In the genomic region with DNA sequence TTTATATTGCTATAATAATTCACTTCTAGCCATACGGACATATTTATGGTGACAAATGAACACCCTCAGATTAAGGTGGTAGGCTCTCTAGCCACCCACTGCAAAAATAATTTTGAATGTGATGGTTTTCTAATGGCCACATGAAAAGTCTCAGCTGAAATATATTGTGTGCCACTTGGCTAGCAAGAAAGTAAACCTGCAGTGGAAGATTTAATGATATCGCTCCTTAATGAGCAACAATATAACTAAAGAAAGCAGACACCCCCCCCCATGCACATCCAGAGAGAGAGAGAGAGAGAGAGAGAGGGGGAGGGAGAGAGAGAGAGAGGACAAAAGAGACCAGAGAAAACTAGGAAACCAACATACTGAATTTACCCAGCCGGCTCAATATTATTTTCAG, we compare ENCODE assay signal across 20 mouse cellular contexts. TPM values are rescaled to one million over a fixed set of nuclear protein-coding genes. Genes with fewer than 3 reads are reported as not detected.
"Had no signal": no experiment of that assay in that cellular context is flagged by ENCODE, and none has a peak within 500 bp of the region (broad histone marks: within the 10 kb centered on the region; RNA-seq: fewer than 3 reads in every experiment).

No protein-coding gene starts in this region.

- H3K9ac ChIP-seq: limb, embryonic 15.5 days; liver, embryonic 12.5 days; lung, embryonic 14.5 days; midbrain, embryonic 12.5 days had no signal

- H3K4me2 ChIP-seq: limb, embryonic 15.5 days; liver, embryonic 12.5 days; lung, embryonic 14.5 days had no signal

- H3K36me3 ChIP-seq: limb, embryonic 15.5 days; liver, embryonic 12.5 days; midbrain, embryonic 12.5 days had no signal

- H3K27ac ChIP-seq: kidney, postnatal 0 days; limb, embryonic 15.5 days; liver, embryonic 12.5 days; midbrain, embryonic 12.5 days had no signal

- ATAC-seq: liver, embryonic 12.5 days had no signal

- H3K9me3 ChIP-seq: limb, embryonic 15.5 days; liver, embryonic 12.5 days; midbrain, embryonic 12.5 days had no signal

- DNase-seq: kidney, adult 11 months; kidney, adult 9 months; kidney, postnatal 36 days; layer of hippocampus, adult 9-11 months; layer of hippocampus, postnatal 36 days; lung, postnatal 10 days; lung, postnatal 4 days; right cerebral cortex, postnatal 25 days; thymus, postnatal 4 days had no signal

- H3K4me3 ChIP-seq: limb, embryonic 15.5 days; liver, embryonic 12.5 days; myocyte had no signal

RNA-seq across cellular contexts. Expression of a gene that starts 4.1 kb away (rescaled TPM):
- total RNA-seq: megakaryocyte, adult 5-6 weeks had no signal
- polyA plus RNA-seq: limb, embryonic 11.5 days; liver, embryonic 16.5 days; myocyte; small intestine, adult 2 months; thymus, postnatal 0 days had no signal
